Mouse (Mus musculus) central nervous system, embryonic 18 days (tissue): ENCODE data around the gene Gm11562. TPM values are rescaled to one million over a fixed set of nuclear protein-coding genes. Genes with fewer than 3 reads are reported as not detected.

Source experiments
- polyA plus RNA-seq: library from polyadenylated mRNA; depleted of rRNA; stranded (reverse); fragments of >200 nt; gene quantifications from 2 replicates; pipeline ENCODE4 v1.2.3, GENCODE M21; 2012; rRNA removed

Gm11562 gene
- not detected in 2 replicates for polyA plus RNA-seq

DNA sequence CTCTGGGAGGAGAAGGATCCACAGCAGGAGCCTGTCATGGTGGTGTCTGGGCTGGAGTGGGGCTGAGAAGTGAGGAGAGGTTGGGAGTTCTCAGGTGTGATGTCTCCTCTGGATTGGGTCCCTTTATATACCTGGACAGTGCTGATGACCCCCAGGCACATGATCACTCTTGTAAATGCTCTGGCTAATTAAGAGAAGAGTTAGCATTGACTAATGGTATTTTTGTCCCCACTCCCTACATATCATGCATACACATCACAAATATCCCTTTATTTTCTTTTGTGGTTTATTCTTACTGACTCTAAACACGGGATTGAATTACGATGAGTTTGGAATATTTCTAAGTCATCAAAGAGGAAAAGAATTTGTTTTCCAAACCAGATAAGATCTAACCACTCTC, at the start of gene Gm11562:
Gene Gm11562 (minus strand): TSS at position 101 of the 400 bp plus-strand sequence.

DNA sequence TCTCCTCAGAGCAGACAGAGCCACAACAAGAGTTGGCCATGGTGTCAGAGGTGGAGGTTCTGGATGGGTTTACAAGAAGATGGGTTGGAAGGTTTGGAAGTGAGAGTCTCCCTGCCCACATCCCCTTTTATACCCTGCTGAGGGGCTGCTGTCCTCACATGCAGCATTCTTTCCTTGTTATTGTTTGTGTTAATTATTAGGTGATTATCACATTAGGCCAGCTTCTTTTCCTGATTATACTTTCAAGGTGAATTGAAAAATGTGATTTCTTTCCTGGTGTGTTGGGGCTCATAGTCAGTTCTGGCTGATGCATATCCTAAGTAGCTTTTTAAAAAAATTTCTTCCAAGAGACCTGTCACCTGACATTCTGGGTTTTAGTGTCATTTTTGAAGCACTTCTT, 45.6 kb upstream of the Gm11562 start, which contains the start of gene Krtap4-6:
Gene Krtap4-6 (minus strand): TSS at position 101 of the 400 bp plus-strand sequence.

DNA sequence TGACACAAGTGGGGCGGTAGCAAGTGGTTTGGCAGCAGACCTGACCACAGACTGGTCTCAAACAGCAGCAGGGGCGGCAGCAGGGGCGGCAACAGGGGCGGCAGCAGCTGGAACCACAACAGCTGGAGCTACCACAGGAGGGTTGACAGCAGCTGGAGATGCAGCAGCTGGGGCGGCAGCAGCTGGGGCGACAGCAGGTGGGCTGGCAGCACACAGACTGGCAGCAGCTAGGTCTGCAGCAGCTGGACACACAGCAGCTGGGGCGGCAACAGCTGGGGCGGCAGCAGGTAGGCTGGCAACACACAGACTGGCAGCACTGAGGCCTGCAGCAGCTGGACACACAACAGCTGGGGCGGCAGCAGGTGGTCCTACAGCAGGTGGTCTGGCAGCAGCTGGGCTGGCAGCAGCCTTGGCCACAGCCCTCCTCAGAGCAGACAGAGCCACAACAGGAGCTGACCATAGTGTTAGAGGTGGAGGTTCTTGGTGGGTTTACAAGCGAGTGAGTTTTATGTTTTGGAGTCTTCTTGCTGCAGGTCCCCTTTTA, 38.3 kb upstream of the Gm11562 start, which contains the start of gene Gm11563:
Gene Gm11563 (minus strand): TSS at position 494 of the 544 bp plus-strand sequence.

DNA sequence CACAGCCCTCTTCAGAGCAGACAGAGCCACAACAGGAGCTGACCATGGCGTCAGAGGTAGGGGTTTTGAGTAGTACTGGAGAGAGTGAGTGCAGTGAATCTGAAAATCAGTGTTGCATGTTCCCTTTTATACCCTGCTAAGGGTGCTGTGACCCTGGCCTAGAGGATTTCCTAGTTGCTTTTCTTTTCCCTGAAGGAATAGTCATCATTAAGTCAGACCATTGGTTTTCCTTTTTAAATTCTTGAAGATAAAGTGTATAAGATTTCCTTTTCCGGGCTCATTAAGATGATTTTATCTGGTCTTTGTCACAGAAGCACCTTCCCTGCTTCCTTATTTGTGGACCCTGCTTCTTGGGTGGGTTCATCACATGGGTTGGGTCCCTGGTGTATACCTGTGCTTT, 29.9 kb upstream of the Gm11562 start, which contains the start of gene Gm11555:
Gene Gm11555 (minus strand): TSS at position 101 of the 400 bp plus-strand sequence.

DNA sequence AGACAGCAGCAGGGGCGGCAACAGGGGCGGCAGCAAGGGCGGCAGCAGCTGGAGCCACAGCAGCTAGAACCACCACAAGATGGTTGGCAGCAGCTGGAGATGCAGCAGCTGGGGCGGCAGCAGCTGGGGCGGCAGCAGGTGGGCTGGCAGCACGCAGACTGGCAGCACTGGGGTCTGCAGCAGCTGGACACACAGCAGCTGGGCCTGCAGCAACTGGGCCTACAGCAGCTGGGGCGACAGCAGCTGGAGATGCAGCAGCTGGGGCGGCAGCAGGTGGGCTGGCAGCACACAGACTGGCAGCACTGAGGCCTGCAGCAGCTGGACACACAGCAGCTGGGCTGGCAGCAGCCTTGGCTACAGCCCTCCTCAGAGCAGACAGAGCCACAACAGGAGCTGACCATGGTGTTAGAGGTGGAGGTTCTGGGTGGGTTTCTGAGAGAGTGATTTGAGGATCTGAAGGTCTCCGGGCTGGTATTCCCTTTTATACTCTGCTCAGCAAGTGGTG, 23.5 kb upstream of the Gm11562 start, which contains the start of gene Krtap4-7:
Gene Krtap4-7 (minus strand): TSS at position 455 of the 505 bp plus-strand sequence.

DNA sequence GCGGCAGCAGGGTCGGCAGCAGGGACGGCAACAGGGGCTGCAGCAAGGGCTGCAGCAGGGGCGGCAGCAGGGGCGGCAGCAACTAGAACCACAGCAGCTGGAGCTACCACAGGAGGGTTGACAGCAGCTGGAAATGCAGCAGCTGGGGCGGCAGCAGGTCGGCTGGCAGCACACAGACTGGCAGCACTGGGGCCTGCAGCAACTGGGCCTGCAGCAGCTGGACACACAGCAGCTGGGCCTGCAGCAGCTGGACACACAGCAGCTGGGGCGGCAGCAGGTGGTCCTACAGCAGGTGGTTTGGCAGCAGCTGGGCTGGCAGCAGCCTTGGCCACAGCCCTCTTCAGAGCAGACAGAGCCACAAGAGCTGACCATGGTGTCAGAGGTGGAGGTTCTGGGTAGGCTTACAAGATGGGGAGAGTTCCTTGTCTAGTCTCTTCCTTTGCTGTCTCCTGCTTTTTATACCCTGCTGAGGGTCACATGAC, 14.5 kb upstream of the Gm11562 start, which contains the start of gene Krtap4-2:
Gene Krtap4-2 (minus strand): TSS at position 432 of the 482 bp plus-strand sequence.

DNA sequence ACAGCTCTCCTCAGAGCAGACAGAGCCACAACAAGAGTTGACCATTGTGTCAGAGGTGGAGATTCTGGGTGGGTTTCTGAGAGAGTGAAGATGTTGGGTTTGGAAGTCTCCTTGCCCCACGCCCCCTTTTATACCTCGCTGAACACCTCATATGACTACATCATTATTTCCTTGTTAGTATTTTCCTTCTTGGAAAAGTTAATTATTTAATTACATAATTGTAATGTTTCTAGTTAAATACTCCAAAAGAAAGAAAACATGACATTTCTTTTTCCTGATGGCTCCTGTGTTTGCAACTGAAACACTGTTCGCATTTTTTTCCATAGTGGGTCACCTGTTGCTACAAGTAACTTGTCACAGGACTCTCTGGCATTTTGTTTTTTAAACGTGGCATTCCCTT, 7.9 kb upstream of the Gm11562 start, which contains the start of gene Krtap4-1:
Gene Krtap4-1 (minus strand): TSS at position 101 of the 400 bp plus-strand sequence.

DNA sequence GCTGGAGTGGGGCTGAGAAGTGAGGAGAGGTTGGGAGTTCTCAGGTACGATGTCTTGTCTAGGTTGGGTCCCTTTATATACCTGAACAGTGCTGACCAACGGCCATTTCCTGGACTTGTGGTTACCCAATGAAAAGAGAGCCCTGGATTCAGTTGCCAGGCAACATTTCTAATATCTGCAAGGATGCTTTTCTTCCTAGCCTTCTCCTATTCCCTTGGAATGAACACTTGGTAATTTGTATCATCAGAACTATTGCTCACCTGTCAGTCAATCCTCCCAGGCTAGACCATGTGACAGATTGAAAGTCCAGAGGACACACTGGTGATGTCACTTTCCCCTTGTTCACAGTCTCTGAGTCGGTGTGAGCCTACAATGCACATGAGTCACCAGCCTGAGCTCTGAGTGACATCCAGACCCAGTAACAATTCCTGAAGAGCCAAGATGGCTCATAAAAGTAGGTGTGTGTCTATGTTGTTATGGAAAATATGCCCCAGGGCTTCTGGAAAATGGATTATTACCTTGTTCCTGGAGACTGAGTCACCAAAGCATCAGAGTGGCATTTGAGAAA, 5.4 kb downstream of the Gm11562 start, which contains the start of gene Krtap2-4:
Gene Krtap2-4 (minus strand): TSS at position 51 of the 568 bp plus-strand sequence.

DNA sequence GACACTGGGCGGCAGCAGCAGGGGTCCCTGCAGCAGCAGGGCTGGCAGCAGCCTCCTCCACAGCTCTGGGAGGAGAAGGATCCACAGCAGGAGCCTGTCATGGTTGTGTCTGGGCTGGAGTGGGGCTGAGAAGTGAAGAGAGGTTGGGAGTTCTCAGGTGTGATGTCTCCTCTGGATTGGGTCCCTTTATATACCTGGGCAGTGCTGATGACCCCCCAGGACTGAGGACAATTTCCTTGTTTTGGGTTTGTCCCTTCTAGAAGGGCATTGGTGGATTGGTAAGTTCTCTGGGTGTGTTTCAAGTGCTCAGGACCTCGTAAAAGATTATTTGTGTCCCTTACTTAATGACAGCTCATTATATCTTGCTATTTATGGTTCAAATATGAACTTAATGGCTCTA, 10.1 kb downstream of the Gm11562 start, which contains the start of gene Gm11937:
Gene Gm11937 (minus strand): TSS at position 101 of the 400 bp plus-strand sequence.

DNA sequence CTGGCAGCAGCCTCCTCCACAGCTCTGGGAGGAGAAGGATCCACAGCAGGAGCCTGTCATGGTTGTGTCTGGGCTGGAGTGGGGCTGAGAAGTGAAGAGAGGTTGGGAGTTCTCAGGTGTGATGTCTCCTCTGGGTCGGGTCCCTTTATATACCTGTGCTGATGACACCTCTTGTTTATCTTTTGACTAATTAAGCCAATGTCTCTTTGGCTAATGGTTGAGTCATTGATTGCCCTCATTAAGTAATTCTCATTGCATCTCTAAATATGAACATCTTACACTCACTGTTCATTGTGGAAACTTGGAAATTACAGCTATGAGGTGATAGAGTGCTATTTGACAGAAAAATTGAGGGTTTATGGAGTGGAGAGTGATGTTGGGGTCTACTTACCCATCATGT, 17.0 kb downstream of the Gm11562 start, which contains the start of gene Gm11938:
Gene Gm11938 (minus strand): TSS at position 101 of the 400 bp plus-strand sequence.

DNA sequence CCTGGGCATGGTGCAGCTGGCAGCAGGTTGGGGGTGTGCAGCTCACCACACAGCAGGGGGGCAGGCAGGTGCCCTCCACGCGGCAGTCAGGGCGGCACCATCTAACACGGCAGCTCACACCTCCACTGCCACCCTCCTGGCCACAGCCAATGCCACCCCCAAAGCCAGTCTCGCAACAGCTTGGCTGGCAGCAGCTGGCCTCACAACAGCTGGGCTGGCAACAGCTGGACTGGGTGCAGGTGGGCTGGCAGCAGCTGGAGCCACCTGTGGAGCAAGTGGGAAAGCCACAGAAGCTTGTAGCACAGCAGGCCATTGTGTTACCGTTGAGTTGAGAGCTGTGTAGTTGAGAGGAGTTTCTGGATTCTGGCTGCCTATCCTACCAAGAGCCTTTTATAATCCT, 22.5 kb downstream of the Gm11562 start, which contains the start of gene Krtap9-3:
Gene Krtap9-3 (minus strand): TSS at position 364 of the 400 bp plus-strand sequence.

DNA sequence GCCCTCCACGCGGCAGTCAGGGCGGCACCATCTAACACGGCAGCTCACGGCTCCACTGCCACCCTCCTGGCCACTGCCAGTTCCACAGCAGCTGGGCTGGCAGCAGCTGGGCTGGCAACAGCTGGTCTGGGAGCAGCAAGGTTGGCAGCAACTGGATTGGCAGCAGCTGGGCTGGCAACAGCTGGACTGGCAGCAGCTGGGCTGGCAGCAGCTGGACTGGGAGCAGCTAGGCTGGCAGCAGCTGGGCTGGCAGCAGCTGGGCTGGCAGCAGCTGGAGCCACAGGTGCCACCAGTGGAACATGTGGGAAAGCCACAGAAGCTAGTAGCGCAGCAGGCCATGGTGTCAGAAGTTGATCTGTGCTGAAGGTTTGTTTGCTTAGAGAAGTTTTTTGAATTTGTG, 29.3 kb downstream of the Gm11562 start, which contains the start of gene Krtap1-3:
Gene Krtap1-3 (minus strand): TSS at position 359 of the 400 bp plus-strand sequence.

DNA sequence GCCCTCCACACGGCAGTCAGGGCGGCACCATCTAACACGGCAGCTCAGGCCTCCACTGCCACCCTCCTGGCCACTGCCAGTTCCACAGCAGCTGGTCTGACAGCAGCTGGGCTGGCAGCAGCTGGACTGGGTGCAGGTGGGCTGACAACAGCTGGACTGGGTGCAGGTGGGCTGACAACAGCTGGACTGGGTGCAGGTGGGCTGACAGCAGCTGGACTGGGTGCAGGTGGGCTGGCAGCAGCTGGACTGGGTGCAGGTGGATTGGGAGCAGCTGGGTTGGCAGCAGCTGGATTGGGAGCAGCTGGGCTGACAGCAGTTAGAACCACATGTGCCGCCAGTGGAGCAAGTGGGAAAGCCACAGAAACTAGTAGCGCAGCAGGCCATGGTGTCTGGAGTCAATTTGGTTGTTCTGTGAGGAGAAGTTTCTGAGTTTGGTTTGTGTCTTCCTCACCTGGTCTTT, 37.0 kb downstream of the Gm11562 start, which contains the start of gene Krtap1-4:
Gene Krtap1-4 (minus strand): TSS at position 410 of the 460 bp plus-strand sequence.

DNA sequence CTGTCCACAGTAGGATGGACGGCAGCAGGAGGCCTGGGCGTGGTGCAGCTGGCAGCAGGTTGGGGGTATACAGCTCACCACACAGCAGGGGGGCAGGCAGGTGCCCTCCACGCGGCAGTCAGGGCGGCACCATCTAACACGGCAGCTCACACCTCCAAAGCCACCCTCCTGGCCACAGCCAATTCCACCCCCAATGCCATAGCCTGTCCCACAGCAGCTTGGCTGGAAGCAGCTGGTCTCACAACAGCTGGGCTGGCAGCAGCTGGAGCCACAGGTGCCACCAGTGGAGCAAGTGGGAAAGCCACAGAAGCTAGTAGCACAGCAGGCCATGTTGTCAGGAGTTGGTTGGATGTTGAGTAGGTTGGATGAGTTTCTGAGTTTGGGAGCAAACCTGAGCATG, 39.6 kb downstream of the Gm11562 start, which contains the start of gene Krtap1-5:
Gene Krtap1-5 (minus strand): TSS at position 381 of the 400 bp plus-strand sequence.

Other genes with a start within 250 kb of the Gm11562 start
- 0.28 and 0.29 TPM in 2 replicates for gene Krt28, start 245.5 kb downstream of the Gm11562 start, polyA plus RNA-seq
- gene Krt10, start 231.1 kb downstream of the Gm11562 start, polyA plus RNA-seq = 12.8 and 13.8 TPM in 2 replicates
- gene Krt12, start 198.2 kb downstream of the Gm11562 start, polyA plus RNA-seq = 0.35 and 0.52 TPM in 2 replicates
- 0.09 TPM in 1 of 2 replicates, not detected in the other for gene Krt20, start 182.3 kb downstream of the Gm11562 start, polyA plus RNA-seq
- 0.06 and 0.16 TPM in 2 replicates for gene Krt23, start 127.3 kb downstream of the Gm11562 start, polyA plus RNA-seq
- not detected in 2 replicates for gene Krt39, start 99.1 kb downstream of the Gm11562 start, polyA plus RNA-seq
- gene Krt40, start 77.3 kb downstream of the Gm11562 start, polyA plus RNA-seq = not detected in 2 replicates
- gene Krtap3-3, start 69.6 kb downstream of the Gm11562 start, polyA plus RNA-seq = not detected in 2 replicates
- gene Krtap3-2, start 63.6 kb downstream of the Gm11562 start, polyA plus RNA-seq = not detected in 2 replicates
- gene Gm11939, start 61.0 kb downstream of the Gm11562 start, polyA plus RNA-seq = not detected in 2 replicates
- not detected in 2 replicates for gene Krtap3-1, start 53.8 kb downstream of the Gm11562 start, polyA plus RNA-seq
- gene Krtap1-5, start 39.4 kb downstream of the Gm11562 start, polyA plus RNA-seq = not detected in 2 replicates
- gene Krtap1-4, start 36.8 kb downstream of the Gm11562 start, polyA plus RNA-seq = not detected in 2 replicates
- not detected in 2 replicates for gene Krtap1-3, start 29.1 kb downstream of the Gm11562 start, polyA plus RNA-seq
- not detected in 2 replicates for gene Krtap9-3, start 22.3 kb downstream of the Gm11562 start, polyA plus RNA-seq
- gene Gm11938, start 17.1 kb downstream of the Gm11562 start, polyA plus RNA-seq = not detected in 2 replicates
- gene Gm11937, start 10.2 kb downstream of the Gm11562 start, polyA plus RNA-seq = not detected in 2 replicates
- not detected in 2 replicates for gene Krtap2-4, start 5.6 kb downstream of the Gm11562 start, polyA plus RNA-seq
- not detected in 2 replicates for gene Krtap4-1, start 7.8 kb upstream of the Gm11562 start, polyA plus RNA-seq
- gene Krtap4-2, start 14.6 kb upstream of the Gm11562 start, polyA plus RNA-seq = not detected in 2 replicates
- gene Krtap4-7, start 23.7 kb upstream of the Gm11562 start, polyA plus RNA-seq = not detected in 2 replicates
- not detected in 2 replicates for gene Gm11555, start 29.8 kb upstream of the Gm11562 start, polyA plus RNA-seq
- not detected in 2 replicates for gene Gm11563, start 38.5 kb upstream of the Gm11562 start, polyA plus RNA-seq
- not detected in 2 replicates for gene Krtap4-6, start 45.5 kb upstream of the Gm11562 start, polyA plus RNA-seq
- not detected in 2 replicates for gene Gm14190, start 70.3 kb upstream of the Gm11562 start, polyA plus RNA-seq
- not detected in 2 replicates for gene Gm14180, start 113.9 kb upstream of the Gm11562 start, polyA plus RNA-seq
- gene Gm11595, start 152.5 kb upstream of the Gm11562 start, polyA plus RNA-seq = not detected in 2 replicates
- not detected in 2 replicates for gene Krtap4-8, start 160.3 kb upstream of the Gm11562 start, polyA plus RNA-seq
- not detected in 2 replicates for gene Krtap4-9, start 164.8 kb upstream of the Gm11562 start, polyA plus RNA-seq
- not detected in 2 replicates for gene Gm11596, start 173.0 kb upstream of the Gm11562 start, polyA plus RNA-seq
- gene Gm11569, start 178.5 kb upstream of the Gm11562 start, polyA plus RNA-seq = 0.07 TPM in 1 of 2 replicates, not detected in the other
- not detected in 2 replicates for gene Gm11554, start 184.0 kb upstream of the Gm11562 start, polyA plus RNA-seq
- gene Krtap4-13, start 189.5 kb upstream of the Gm11562 start, polyA plus RNA-seq = not detected in 2 replicates
- gene Gm11564, start 195.2 kb upstream of the Gm11562 start, polyA plus RNA-seq = not detected in 2 replicates
- gene 2300003K06Rik, start 217.6 kb upstream of the Gm11562 start, polyA plus RNA-seq = not detected in 2 replicates
- not detected in 2 replicates for gene Krtap4-16, start 231.2 kb upstream of the Gm11562 start, polyA plus RNA-seq
- gene Gm11568, start 237.5 kb upstream of the Gm11562 start, polyA plus RNA-seq = not detected in 2 replicates
- not detected in 2 replicates for gene Gm11559, start 244.0 kb upstream of the Gm11562 start, polyA plus RNA-seq